Mouse (Mus musculus) gastrocnemius, adult 8-10 months (tissue): ENCODE data around the gene Cmtm5. TPM values are rescaled to one million over a fixed set of nuclear protein-coding genes. Genes with fewer than 3 reads are reported as not detected.
A peak's percentile ranks its signal among the peaks of the same experiment; 100 is the strongest.

Source experiments
- DNase-seq, 2 experiments: peaks; one replicate each; pipeline ENCODE4 v3.0.0; 2022; ENCODE audit warnings: low spot score in 2 of 2
- total RNA-seq, 4 experiments: library from RNA; stranded (reverse); gene quantifications; 2 replicates each; pipeline ENCODE4 v1.2.4; 2022

Cmtm5 gene
- total RNA-seq = not detected

- DNase-seq = no peak
Observed at GRCm38 (mm10) chr14:54935904-54936830, at the start of gene Cmtm5. Gene Cmtm5 (plus strand): TSS chr14:54936261.

GRCm38 (mm10) chr14:54892200-54892599, 43.9 kb upstream of the Cmtm5 start, which contains the start of gene Pabpn1:
Gene Pabpn1 (plus strand): TSS chr14:54892500.
- no peak for DNase-seq

GRCm38 (mm10) chr14:54893651-54894181, 42.3 kb upstream of the Cmtm5 start:
- DNase-seq = peak; percentile 97 to 98

GRCm38 (mm10) chr14:54894296-54895151, 41.5 kb upstream of the Cmtm5 start:
- peak; percentile 48 for DNase-seq

- DNase-seq = no peak
Observed at GRCm38 (mm10) chr14:54897445-54897844, 38.6 kb upstream of the Cmtm5 start.

- DNase-seq = peak in 1 of 2 experiments; percentile 39
Observed at GRCm38 (mm10) chr14:54900383-54900782, 35.7 kb upstream of the Cmtm5 start.

DNA sequence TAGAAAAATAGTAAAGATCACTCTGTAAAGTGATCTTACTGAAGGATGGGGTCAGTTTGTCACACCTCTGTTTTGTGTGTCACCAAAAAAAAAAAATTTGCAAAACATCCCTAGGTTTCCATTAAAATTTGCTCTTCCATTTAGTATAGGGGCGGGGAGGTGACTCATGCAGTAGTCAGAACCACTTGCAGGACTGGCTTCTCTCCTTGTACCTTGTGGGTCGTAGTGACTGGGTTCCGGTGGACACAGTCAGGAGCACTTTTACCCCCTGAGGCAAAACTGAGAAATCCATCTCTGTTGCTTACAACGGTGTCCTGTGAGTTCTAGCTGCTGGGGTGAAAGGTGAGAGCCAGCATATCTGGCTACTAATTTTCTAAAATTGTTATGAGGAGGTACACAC, 32.4 kb upstream of the Cmtm5 start:
- no peak for DNase-seq

DNA sequence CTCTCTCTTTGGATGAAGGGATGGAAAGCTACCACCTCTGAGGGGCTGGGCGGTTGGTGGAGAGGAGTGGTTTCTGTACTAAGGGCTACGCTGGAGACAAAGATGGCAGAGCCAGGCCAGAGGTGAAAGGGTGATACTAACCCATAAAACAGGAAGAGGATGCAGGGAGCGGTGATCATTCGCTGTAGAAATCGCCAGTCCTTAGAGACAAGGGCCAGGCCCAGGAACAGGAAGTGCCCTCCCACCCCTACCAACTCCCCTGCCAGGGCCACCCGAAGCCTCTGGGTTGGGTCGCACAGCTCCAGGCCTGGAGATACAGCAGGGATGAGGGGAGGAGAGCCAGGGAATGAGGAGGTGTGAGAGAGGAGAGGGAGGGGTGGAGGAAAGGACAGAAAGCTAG, 27.4 kb upstream of the Cmtm5 start:
- DNase-seq = no peak

- no peak for DNase-seq
Observed at GRCm38 (mm10) chr14:54912109-54912850, 23.8 kb upstream of the Cmtm5 start.

- peak in 1 of 2 experiments; percentile 28 for DNase-seq
Observed at GRCm38 (mm10) chr14:54912886-54913285, 23.2 kb upstream of the Cmtm5 start, which contains the start of gene Slc22a17. Gene Slc22a17 (minus strand): TSS chr14:54913132.

DNA sequence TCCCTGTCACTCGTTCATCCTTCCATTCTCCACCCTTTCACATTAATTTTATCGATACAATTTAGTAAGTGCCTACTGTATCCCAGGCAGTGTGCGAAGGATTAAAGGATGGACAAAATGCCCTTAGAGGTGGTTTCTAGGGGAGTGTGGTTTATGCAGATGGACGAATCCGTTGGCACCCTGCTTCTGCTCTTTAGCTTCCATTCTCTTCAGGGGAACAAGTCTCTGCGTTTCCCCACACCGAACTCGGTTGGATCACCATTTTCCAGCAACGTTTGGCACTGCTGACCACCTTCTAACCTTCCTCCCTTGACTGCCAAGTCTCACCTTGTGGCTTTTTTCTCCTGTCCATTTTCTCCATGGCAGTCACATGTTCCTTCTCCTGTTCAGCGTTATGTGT, 22.7 kb upstream of the Cmtm5 start:
- DNase-seq = no peak

- DNase-seq = no peak
Observed at GRCm38 (mm10) chr14:54920076-54920685, 15.9 kb upstream of the Cmtm5 start.

GRCm38 (mm10) chr14:54924641-54925348, 11.3 kb upstream of the Cmtm5 start:
- DNase-seq = peak; percentile 32 to 44

DNA sequence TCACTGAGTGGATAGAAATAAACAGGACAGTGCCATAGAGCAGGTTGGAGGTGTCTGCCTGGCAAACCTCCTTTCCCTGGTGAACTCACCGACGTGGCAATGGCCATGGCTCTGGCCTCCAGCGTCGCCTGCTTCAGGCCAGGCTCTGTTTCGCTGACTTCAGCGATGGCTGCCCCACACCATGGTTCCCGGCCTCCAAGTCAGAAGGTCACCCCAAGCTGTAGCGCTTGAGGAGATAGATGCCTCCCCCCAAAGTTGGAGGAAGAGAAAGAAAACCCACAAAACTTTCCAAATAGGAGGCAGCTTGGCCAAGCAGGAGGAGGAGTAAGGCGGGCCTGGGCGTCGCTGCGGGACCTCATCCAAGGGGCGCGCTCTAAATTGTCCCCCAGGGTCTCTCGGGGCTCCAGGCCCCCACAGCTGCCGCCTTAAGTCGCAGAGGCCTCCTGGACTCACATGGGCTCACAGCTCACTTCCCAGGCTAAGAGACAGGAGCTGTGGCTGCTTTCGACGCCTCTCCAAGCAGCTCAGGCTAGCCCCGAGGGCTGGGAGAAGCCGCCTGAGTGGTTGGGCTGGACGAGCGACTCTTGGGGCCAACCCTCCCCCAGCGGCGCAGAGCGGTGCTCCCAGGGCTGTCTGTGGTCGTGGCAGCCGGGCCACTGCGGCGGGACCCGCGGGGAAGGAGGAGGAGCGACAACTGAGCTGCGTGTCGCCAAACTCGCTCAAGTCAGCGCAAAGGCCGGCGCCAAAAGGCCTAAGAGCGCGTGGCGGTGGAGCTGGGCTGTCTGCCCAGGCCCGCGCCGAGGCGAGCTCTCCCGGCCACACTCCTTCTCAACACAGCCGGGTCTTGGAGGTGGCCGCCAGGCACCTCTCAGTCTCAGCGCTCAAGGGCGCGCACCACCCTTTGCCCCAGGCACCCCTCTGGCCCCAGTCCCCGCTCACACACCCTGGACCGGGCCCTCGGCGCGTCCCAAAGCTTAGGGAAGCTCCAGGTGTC, 10.4 kb upstream of the Cmtm5 start, which contains the start of gene Efs:
Gene Efs, minus strand, starts transcription at position 778 of the 994 bp plus-strand sequence.
- DNase-seq = peak; percentile 42 to 58

- peak; percentile 16 to 36 for DNase-seq
Observed at GRCm38 (mm10) chr14:54926401-54927158, 9.5 kb upstream of the Cmtm5 start.

DNA sequence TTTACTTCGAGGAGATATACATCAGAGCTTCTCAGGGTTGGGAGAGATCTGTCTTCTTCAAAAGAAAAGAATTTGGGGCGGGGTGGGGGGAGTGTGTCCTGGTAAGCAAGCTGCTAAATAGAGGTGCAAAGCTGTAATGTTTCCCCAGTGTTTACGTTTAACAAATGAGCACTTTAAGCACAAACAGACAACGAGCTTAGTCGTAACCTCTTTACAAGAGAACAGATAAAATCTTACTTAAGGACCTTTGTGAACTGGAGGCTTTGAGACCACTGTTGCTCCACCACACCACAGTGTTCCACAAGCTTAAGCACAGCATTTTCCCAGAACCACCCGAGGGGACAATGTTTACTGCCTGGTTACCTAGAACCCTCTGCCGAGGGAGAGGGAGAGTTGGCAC, 8.8 kb upstream of the Cmtm5 start:
- DNase-seq = no peak

DNA sequence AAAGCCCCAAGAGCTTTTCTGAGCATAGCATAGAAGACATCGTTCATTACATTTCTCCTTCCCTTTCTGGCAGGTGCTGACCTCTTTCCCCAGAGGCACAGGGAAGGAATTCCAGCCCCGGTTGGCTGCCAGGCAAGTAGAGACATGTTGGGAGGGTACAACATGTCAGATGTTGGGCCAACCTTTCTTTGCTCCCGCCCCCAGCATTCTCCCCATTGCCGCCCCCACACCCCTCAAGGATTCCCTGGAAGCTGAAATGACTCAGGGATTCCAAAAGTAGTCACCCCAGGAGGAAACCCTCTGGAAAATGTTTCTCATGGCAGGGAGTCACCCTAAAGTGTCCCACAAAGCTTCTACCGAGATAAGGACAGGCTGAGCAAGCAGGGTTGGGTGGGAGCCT, 6.3 kb upstream of the Cmtm5 start:
- no peak for DNase-seq

GRCm38 (mm10) chr14:54930431-54930830, 5.6 kb upstream of the Cmtm5 start:
- DNase-seq = no peak
